Mouse (Mus musculus) intestine, postnatal 0 days (tissue): Measurements from ENCODE around the gene Wasl. TPM values are rescaled to one million over a fixed set of nuclear protein-coding genes. Genes with fewer than 3 reads are reported as not detected.

ENCODE experiments used
- ATAC-seq: fragments of 200-750 bp; cut with Nextera tagmentation; 2 replicates; pipeline ENCODE4 v1.8.0; 2017; ENCODE audit warnings: mild to moderate bottlenecking, moderate TSS enrichment, moderate library complexity
- H3K27ac ChIP-seq: fragments of 300-500 bp; sonication (generic); 2 replicates; pipeline ENCODE4 v1.5.1; 2014; ENCODE audit warnings: mild to moderate bottlenecking, low read depth, low read length, moderate library complexity
- H3K27me3 ChIP-seq: fragments of 300-500 bp; sonication (generic); replicated peaks from 2 replicates; pipeline ENCODE4 v1.6.1; 2014; ENCODE audit warnings: low read length, mixed read lengths; ENCODE audit not compliant: control insufficient read depth, insufficient read depth
- H3K36me3 ChIP-seq: fragments of 300-500 bp; sonication (generic); 2 replicates; pipeline ENCODE4 v1.6.1; 2014; ENCODE audit warnings: mild to moderate bottlenecking, moderate library complexity; ENCODE audit not compliant: control insufficient read depth, insufficient read depth
- H3K4me1 ChIP-seq: fragments of 300-500 bp; sonication (generic); replicated peaks from 2 replicates; pipeline ENCODE4 v1.6.1; 2014; ENCODE audit warnings: antibody characterized with exemption, low read length, mixed read lengths; ENCODE audit not compliant: control insufficient read depth, insufficient read depth
- H3K4me2 ChIP-seq: fragments of 300-500 bp; sonication (generic); replicated peaks from 2 replicates; pipeline ENCODE4 v1.6.1; 2014; ENCODE audit warnings: low read depth, mild to moderate bottlenecking, moderate library complexity
- H3K4me3 ChIP-seq: fragments of 300-500 bp; sonication (generic); 2 replicates; pipeline ENCODE4 v1.5.1; 2014; ENCODE audit warnings: low read depth, low read length
- H3K9ac ChIP-seq: fragments of 300-500 bp; sonication (generic); 2 replicates; pipeline ENCODE4 v1.6.1; 2014; ENCODE audit warnings: mild to moderate bottlenecking, low read depth, low read length
- H3K9me3 ChIP-seq: fragments of 300-500 bp; sonication (generic); 2 replicates; pipeline ENCODE4 v1.6.1; 2016; ENCODE audit warnings: mixed run types; ENCODE audit not compliant: control insufficient read depth
- CTCF ChIP-seq: sonication (generic); IDR thresholded peaks from 2 replicates; pipeline ENCODE4 v1.5.1; 2016; ENCODE audit warnings: low read depth, mild to moderate bottlenecking, control low read depth, antibody characterized with exemption, moderate library complexity
- WGBS: fragments of 180-500 bp; shearing (Covaris S2); extraction: QIAGEN DNeasy Blood & Tissue Kit; methylation state at CpG from one replicate; pipeline ENCODE4 v1.1.7; 2014; 5-methylcytosine and 5-hydroxymethylcytosine counted together
- polyA plus RNA-seq: library from polyadenylated mRNA; unstranded; fragments of >200 nt; fragmentation: Nextera tagmentation; extraction: Ambion mirVana; gene quantifications from 2 replicates; pipeline ENCODE4 v1.2.1, GENCODE M21; 2015

Gene Wasl
- polyA plus RNA-seq, 1 experiment from 2014 or later = 103 TPM

- H3K4me3 ChIP-seq = no peak overlapping the region
- H3K27ac ChIP-seq = no peak overlapping the region
- TF ChIP-seq CTCF = no peak
- no peak overlapping the region for H3K9ac ChIP-seq
- no peaks in the 10 kb centered on the region for H3K9me3 ChIP-seq
- ATAC-seq = no peak
- H3K4me2 ChIP-seq = no peak overlapping the region
- no peaks in the 10 kb centered on the region for H3K27me3 ChIP-seq
- no peaks in the 10 kb centered on the region for H3K36me3 ChIP-seq
- H3K4me1 ChIP-seq = no peaks in the 10 kb centered on the region
These were observed 91.5 kb downstream of the Wasl start for GRCm38 (mm10) chr6:24573319-24573718.

GRCm38 (mm10) chr6:24572431-24572830 lies 92.4 kb downstream of the Wasl start:
- Histone ChIP-seq H3K36me3 (no peaks in the 10 kb centered on the region), H3K27me3 (no peaks in the 10 kb centered on the region), H3K9ac (no peak overlapping the region), H3K4me2 (no peak overlapping the region), H3K4me3 (no peak overlapping the region), H3K9me3 (no peaks in the 10 kb centered on the region), H3K4me1 (no peaks in the 10 kb centered on the region), H3K27ac (no peak overlapping the region)
- no peak for ATAC-seq
- 86% methylated on average over 14 of the region's 14 CpGs for WGBS
- TF ChIP-seq CTCF = no peak

- 51% methylated on average over 6 of the region's 6 CpGs for WGBS
- no peak for TF ChIP-seq CTCF
- Histone ChIP-seq H3K36me3 (no peaks in the 10 kb centered on the region), H3K4me3 (no peak overlapping the region), H3K4me1 (no peaks in the 10 kb centered on the region), H3K9me3 (no peaks in the 10 kb centered on the region), H3K27ac (no peak overlapping the region), H3K9ac (no peak overlapping the region), H3K27me3 (no peaks in the 10 kb centered on the region), H3K4me2 (no peak overlapping the region)
- ATAC-seq = no peak
These were observed 93.7 kb downstream of the Wasl start for GRCm38 (mm10) chr6:24571126-24571525.

GRCm38 (mm10) chr6:24570278-24570677 lies 94.5 kb downstream of the Wasl start:
- Histone ChIP-seq H3K9me3 (no peaks in the 10 kb centered on the region), H3K27ac (no peak overlapping the region), H3K27me3 (no peaks in the 10 kb centered on the region), H3K4me3 (no peak overlapping the region), H3K36me3 (no peaks in the 10 kb centered on the region), H3K4me2 (no peak overlapping the region), H3K4me1 (no peaks in the 10 kb centered on the region), H3K9ac (no peak overlapping the region)
- no peak for ATAC-seq
- 68% methylated on average over 11 of the region's 11 CpGs for WGBS
- no peak for TF ChIP-seq CTCF

- no peak overlapping the region for H3K27ac ChIP-seq
- no peaks in the 10 kb centered on the region for H3K4me1 ChIP-seq
- H3K4me3 ChIP-seq = no peak overlapping the region
- no peak overlapping the region for H3K9ac ChIP-seq
- H3K4me2 ChIP-seq = no peak overlapping the region
- no peaks in the 10 kb centered on the region for H3K9me3 ChIP-seq
- no peak for TF ChIP-seq CTCF
- no peak for ATAC-seq
- no peaks in the 10 kb centered on the region for H3K36me3 ChIP-seq
- WGBS = 63% methylated on average over 1 of the region's 1 CpGs
- no peaks in the 10 kb centered on the region for H3K27me3 ChIP-seq
These were observed 95.1 kb downstream of the Wasl start for GRCm38 (mm10) chr6:24569711-24570110.

- Histone ChIP-seq H3K4me1 (no peaks in the 10 kb centered on the region), H3K4me2 (no peak overlapping the region), H3K4me3 (no peak overlapping the region), H3K36me3 (no peaks in the 10 kb centered on the region), H3K9ac (no peak overlapping the region), H3K27ac (no peak overlapping the region), H3K27me3 (no peaks in the 10 kb centered on the region), H3K9me3 (no peaks in the 10 kb centered on the region)
- peak; percentile 46 for TF ChIP-seq CTCF
- no peak for ATAC-seq
- WGBS = 85% methylated on average over 5 of the region's 5 CpGs
These were observed 95.8 kb downstream of the Wasl start for GRCm38 (mm10) chr6:24568963-24569362.

GRCm38 (mm10) chr6:24564886-24565285 lies 99.9 kb downstream of the Wasl start:
- TF ChIP-seq CTCF = no peak
- Histone ChIP-seq H3K36me3 (no peaks in the 10 kb centered on the region), H3K9ac (no peak overlapping the region), H3K4me1 (no peaks in the 10 kb centered on the region), H3K27me3 (no peaks in the 10 kb centered on the region), H3K4me2 (no peak overlapping the region), H3K4me3 (no peak overlapping the region), H3K9me3 (no peaks in the 10 kb centered on the region), H3K27ac (no peak overlapping the region)
- ATAC-seq = no peak
- WGBS = 92% methylated on average over 1 of the region's 1 CpGs
